Mouse (Mus musculus) left cerebral cortex, postnatal 4 days (tissue): Measurements from ENCODE around the gene Ccdc189. TPM values are rescaled to one million over a fixed set of nuclear protein-coding genes. Genes with fewer than 3 reads are reported as not detected.

Experiments used
- DNase-seq: peaks from one replicate; pipeline ENCODE4 v3.0.0-alpha.2; 2022
- intact Hi-C: fragments of 180-260 bp; cut with DNase I; formaldehyde crosslinking; loops from one replicate; pipeline ENCODE4 v1.15.1; 2025
- total RNA-seq, 2 experiments: library from RNA; stranded (reverse); gene quantifications; 2 replicates each; pipeline ENCODE4 v1.2.3; 2021

Ccdc189 gene
- total RNA-seq, 2 experiments from 2014 or later = 7.0 to 7.8 TPM

- no peak for DNase-seq
- intact Hi-C loops = no loop called here
These were observed 8.4 kb upstream of the Ccdc189 start for GRCm38 (mm10) chr7:127596747-127597146.

DNA sequence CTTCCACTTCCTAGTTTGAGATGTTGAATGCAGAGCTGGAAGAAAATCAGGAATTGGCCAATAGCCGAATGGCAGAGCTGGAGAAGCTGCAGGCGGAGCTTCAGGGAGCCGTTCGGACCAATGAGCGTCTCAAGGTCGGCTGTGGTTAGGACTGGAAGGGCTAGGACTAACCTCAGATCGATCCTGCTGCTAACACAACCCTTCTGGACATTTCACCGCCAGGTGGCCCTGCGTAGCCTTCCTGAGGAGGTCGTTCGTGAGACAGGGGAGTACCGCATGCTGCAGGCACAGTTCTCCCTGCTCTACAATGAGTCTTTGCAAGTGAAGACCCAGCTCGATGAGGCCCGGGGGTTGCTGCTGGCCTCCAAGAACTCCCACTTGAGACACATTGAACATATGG, 4.2 kb upstream of the Ccdc189 start:
- no peak for DNase-seq
- intact Hi-C loops = no loop called here

GRCm38 (mm10) chr7:127591108-127591507, 2.7 kb upstream of the Ccdc189 start:
- intact Hi-C loops = no loop called here
- no peak for DNase-seq

GRCm38 (mm10) chr7:127589637-127590036, 1.2 kb upstream of the Ccdc189 start:
- DNase-seq = no peak
- intact Hi-C loops = no loop called here

- DNase-seq = no peak
- intact Hi-C loops = no loop called here
These were observed 506 bp upstream of the Ccdc189 start for GRCm38 (mm10) chr7:127588901-127589300.

DNA sequence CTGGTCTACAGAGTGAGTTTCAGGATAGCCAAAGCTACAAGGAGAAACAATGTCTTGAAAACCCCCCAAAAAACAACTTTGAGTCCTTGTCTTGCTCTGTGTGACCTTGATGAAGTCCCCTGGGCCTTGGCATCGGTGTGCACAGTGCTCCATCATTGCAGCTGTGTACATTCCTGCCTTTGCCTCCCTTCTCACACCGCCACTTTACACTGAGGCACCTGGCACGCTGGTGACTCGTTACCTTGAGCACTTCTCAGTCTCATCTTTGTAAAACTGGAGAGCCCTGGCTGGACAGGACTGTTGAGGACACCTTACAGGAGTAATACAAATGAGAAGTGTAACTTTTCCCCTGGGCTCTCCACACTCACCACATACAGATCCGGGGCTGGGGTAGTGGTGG, 1.2 kb downstream of the Ccdc189 start:
- intact Hi-C loops = no loop called here
- DNase-seq = no peak

DNA sequence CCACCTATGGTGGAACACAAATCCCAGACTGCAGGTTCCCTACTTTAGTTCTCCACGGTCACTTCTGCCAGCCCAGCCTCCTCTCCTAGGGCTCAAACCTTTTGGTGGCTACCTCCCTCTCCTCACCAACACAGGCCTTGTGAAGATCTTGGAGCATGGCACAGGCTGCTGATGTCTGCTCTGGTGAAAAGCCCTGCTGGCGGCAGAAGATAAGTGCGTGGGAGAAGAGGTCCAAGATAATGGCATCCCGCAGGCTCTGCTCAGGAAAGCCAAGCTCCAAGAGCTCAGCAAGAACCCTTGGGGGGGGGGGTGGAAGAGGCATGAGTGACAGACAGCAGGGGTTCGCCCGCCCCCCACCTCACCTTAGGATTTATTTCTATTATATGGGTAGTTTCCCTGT, 2.2 kb downstream of the Ccdc189 start:
- intact Hi-C loops = no loop called here
- no peak for DNase-seq

- DNase-seq = no peak
- intact Hi-C loops = no loop called here
These were observed 3.4 kb downstream of the Ccdc189 start for GRCm38 (mm10) chr7:127585031-127585430.

DNA sequence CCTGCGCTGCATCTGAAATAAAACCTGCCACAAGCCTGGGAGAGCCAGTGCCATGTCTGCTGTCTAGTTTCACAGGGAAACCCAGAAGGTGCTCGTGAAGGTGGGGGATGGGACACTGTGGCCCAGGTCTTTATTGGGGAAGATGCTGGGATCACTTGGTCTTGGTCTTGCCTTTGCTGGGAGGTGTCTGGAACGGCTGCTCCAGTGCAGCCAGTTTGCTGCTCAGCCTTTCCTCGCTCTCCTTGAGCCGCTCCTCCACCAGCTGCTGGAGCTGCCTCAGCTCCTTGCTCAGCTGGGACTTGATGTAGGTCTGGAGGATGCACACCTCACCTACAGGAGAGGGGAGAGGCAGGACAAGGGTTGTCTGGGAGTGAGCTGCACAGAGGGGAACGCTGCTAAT, 5.1 kb downstream of the Ccdc189 start:
- no peak for DNase-seq
- intact Hi-C loops = no loop called here

GRCm38 (mm10) chr7:127574115-127574514, 14.3 kb downstream of the Ccdc189 start:
- DNase-seq = no peak
- intact Hi-C loops = no loop called here

DNA sequence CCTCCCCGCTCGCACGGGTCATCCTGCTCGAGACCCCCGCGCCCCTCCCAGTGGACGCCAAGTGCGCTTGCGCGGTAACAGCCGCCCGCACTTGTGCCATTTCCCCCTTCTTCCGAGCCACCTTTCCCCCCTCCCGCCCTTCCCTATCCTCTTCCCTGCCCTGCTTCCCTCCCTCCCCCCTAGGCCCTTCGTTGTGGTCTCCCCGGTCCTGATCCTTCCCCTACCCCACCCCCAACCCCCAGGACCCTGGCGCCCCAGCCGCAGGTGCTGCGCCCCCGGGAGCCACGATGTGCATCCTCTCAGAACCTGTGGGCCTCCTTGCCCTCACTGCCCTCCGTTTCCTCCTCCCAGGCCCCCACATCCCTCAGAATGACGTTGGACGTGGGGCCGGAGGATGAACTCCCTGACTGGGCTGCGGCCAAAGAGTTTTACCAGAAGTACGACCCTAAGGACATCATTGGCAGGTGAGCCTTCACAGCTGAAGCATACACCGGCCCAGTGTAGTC, 14.8 kb downstream of the Ccdc189 start:
- intact Hi-C loops = no loop called here

DNA sequence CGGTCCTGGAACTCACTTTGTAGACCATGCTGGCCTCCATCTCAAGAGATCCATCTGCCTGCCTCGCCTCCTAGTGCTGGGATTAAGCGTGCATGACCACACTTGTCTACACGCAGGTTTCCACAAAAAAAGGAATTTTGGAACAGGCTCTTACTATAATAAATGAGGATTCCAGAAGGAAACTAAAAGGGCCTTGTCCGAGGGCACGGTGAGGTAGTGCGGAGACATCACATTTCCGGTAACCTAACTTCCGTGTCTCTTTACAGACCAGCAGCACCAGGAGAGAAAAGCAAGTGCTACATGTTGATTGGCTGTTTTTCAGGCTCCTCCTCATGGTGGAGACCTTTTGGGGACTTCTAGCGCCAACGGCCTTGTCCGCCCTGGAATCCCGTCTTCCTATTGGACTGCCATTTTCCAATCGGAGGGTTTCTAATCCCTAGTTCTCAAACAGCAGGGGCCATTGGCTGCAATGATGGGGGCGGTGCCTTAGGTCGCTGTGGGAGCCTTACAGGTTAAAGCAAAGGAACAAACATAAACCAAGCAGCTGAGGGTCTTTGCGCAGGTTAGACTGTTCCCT, 15.4 kb downstream of the Ccdc189 start, which contains the start of gene Phkg2:
Gene Phkg2, plus strand, starts transcription at position 446 of the 577 bp plus-strand sequence.
- intact Hi-C loops = no loop called here
- DNase-seq = peak; percentile 89

More for the DNA sequence above, 14.8 kb downstream of the Ccdc189 start:
- peak; percentile 25 for DNase-seq

DNA sequence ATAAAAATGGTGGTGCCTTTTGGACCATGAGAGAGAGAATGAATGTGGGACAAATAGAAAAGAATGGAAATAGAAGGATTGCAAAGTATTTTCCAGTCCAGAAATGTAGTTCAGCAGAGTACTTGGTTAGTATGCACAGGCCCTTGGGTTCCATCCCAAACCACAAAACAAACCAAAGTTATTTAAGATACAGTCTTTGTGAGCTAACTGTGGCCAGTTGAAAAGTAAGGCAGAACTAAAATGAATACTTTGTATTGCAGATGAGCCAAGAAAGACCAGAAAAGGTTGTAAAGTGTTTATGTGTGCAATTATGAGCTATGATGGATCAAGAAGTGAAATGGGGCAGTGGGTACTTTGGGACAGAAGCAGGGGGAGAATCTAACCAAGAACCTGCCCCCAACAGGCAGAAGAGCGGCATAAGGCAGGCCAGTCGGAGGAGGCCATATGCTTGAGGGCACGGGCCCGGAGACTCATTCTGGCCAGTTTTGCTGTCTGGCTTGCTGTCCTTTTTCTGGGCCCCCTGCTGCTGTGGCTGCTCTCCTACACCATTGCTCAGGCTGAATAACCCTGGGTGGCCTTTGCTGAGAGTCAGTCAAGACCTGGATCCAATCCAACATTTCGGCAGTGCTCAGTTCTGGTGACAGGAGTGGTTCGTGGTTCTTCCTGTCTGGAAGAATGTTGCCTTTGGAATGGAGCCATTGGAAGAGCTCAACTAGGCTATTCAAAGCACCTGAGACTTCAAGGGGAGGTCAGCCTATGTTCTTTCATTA, 23.8 kb downstream of the Ccdc189 start:
- DNase-seq = peak; percentile 80
- intact Hi-C loops = no loop called here

GRCm38 (mm10) chr7:127561340-127561858, 27.0 kb downstream of the Ccdc189 start, which contains the start of gene Tmem265:
Gene Tmem265 (plus strand): TSS chr7:127561390.
- no peak for DNase-seq
- intact Hi-C loops = no loop called here

GRCm38 (mm10) chr7:127560580-127560979, 27.8 kb downstream of the Ccdc189 start:
- intact Hi-C loops = no loop called here
- no peak for DNase-seq

DNA sequence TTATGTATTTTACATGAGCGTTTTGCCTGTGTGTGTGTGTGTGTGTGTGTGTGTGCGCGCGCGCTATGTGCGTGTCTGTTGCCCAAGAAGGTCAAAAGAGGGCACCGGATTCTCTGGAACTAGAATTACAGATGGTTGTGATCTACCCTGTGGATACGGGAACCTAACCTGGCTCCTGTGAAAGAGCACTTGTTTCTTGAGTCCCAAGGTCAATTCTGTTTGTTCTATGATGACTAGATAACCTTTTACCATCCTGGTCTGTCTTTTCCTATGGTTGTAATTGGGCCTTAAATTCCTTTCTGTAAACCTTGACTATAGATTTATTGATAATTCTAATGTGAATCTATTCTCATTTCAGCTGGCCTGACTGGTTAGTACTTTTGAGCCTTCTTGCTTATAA, 36.8 kb downstream of the Ccdc189 start:
- DNase-seq = no peak
- intact Hi-C loops = loop anchor here (5.0 kb wide), 1 partner anchor 34 kb away; the partner anchor contains the start of gene Gm42715

DNA sequence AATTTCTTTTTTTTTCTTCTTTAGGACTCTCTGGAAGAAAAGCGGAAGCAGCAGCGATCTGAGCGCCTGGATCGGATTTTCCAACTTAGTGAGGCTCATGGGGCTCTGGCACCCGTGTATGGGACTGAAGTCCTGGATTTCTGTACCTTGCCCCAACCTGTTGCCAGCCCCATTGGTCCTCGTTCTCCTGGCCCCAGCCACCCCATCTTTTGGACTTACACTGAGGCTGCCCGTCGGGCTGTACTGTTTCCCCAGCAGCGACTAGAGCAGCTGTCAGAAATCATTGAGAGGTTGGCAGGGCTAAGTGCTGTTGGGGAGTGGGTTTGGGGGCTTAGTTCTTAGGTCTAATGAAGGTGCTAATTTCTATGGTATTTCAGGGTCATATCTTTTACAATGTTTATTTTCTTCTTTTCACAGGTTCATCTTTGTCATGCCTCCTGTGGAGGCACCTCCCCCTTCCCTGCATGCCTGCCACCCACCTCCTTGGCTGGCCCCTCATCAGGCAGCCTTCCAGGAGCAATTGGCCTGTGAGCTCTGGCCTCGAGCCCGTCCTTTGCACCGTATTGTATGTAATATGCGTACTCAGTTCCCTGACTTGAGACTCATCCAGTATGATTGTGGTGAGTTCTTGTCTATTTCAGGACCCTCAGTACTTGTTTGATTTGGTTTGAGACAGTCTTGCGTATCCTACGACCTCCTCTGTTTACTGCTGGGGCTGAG, 39.1 kb downstream of the Ccdc189 start:
- DNase-seq = peak; percentile 71
- intact Hi-C loops = no loop called here

DNA sequence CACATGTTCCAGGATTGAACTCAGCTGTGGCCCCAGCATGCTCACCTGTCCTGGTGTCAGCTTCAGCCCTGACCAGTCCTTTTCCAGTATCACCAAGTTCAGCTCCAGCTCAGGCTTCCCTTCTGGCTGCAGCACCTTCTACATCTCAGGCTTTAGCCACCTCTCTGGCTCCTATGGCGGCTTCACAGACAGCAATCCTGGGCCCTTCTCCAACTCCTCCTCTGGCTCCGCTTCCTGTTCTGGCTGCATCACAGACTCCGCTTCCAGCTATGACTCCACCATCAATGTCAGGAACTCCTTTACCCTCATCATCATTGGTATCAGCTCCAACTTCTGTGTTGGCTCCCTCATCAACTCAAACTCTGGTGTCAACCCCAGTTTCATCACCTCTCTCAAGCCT, 46.7 kb downstream of the Ccdc189 start:
- intact Hi-C loops = no loop called here
- DNase-seq = no peak
